Mouse (Mus musculus) midbrain, postnatal 0 days (tissue): ENCODE measurements around the gene Atg9b. TPM values are rescaled to one million over a fixed set of nuclear protein-coding genes. Genes with fewer than 3 reads are reported as not detected.

Experiments used
- ATAC-seq: fragments of 200-750 bp; cut with Nextera tagmentation; 2 replicates; pipeline ENCODE4 v1.8.0; 2017; ENCODE audit warnings: moderate number of reproducible peaks, mild to moderate bottlenecking, moderate TSS enrichment, moderate library complexity; ENCODE audit not compliant: low FRiP score
- DNase-seq: peaks from one replicate; pipeline ENCODE4 v3.0.0-alpha.2; 2015; ENCODE audit warnings: low spot score
- H3K27ac ChIP-seq: fragments of 300-500 bp; sonication (generic); 2 replicates; pipeline ENCODE4 v1.5.1; 2014; ENCODE audit warnings: low read depth, mild to moderate bottlenecking, low read length, mixed read lengths
- H3K27me3 ChIP-seq: fragments of 300-500 bp; sonication (generic); 2 replicates; pipeline ENCODE4 v1.6.1; 2014; ENCODE audit warnings: low read length, control low read depth, mixed read lengths; ENCODE audit not compliant: insufficient read depth
- H3K36me3 ChIP-seq: fragments of 300-500 bp; sonication (generic); 2 replicates; pipeline ENCODE4 v1.6.1; 2014; ENCODE audit warnings: low read length, control low read depth, mixed read lengths; ENCODE audit not compliant: insufficient read depth
- H3K4me1 ChIP-seq: fragments of 300-500 bp; sonication (generic); 2 replicates; pipeline ENCODE4 v1.6.1; 2014; ENCODE audit warnings: mild to moderate bottlenecking, control low read depth, antibody characterized with exemption, low read length, mixed read lengths; ENCODE audit not compliant: insufficient read depth
- H3K4me2 ChIP-seq: fragments of 300-500 bp; sonication (generic); 2 replicates; pipeline ENCODE4 v1.6.1; 2014; ENCODE audit warnings: low read depth, mild to moderate bottlenecking, low read length, mixed read lengths; ENCODE audit not compliant: poor library complexity, severe bottlenecking
- H3K4me3 ChIP-seq: fragments of 300-500 bp; sonication (generic); 2 replicates; pipeline ENCODE4 v1.5.1; 2014; ENCODE audit warnings: low read depth, mild to moderate bottlenecking, low read length, moderate library complexity
- H3K9ac ChIP-seq: fragments of 300-500 bp; sonication (generic); replicated peaks from 2 replicates; pipeline ENCODE4 v1.6.1; 2014; ENCODE audit warnings: mild to moderate bottlenecking, low read length, moderate library complexity, mixed read lengths; ENCODE audit not compliant: poor library complexity, severe bottlenecking
- H3K9me3 ChIP-seq: fragments of 300-500 bp; sonication (generic); 2 replicates; pipeline ENCODE4 v1.6.1; 2016; ENCODE audit warnings: low read length, control low read depth
- CTCF ChIP-seq: IDR thresholded peaks from 2 replicates; pipeline ENCODE4 v1.5.1; 2016; ENCODE audit warnings: antibody characterized with exemption, mild to moderate bottlenecking
- WGBS: fragments of 180-500 bp; shearing (Covaris S2); extraction: QIAGEN DNeasy Blood & Tissue Kit; methylation state at CpG from one replicate; pipeline ENCODE4 v1.1.7; 2014; 5-methylcytosine and 5-hydroxymethylcytosine counted together
- polyA plus RNA-seq: library from polyadenylated mRNA; unstranded; fragments of >200 nt; fragmentation: Nextera tagmentation; extraction: Ambion mirVana; gene quantifications from 2 replicates; pipeline ENCODE4 v1.2.1, GENCODE M21; 2015
- total RNA-seq: library from RNA; depleted of rRNA; stranded (reverse); fragments of >200 nt; gene quantifications from 2 replicates; pipeline ENCODE4 v1.2.3, GENCODE M21; 2014

The Atg9b gene
- total and polyA plus RNA-seq, 2 experiments from 2014 or later = 5.3 to 6.7 TPM

GRCm38 (mm10) chr5:24348546-24348945 is 43.4 kb downstream of the Atg9b start:
- Histone ChIP-seq H3K4me3 (peak overlapping the region; percentile 53), H3K9ac (peak overlapping the region; percentile 73), H3K9me3 (no peaks in the 10 kb centered on the region), H3K36me3 (peaks cover 4% of the 10 kb centered on the region; the same call in 1 of the 2 replicates), H3K27ac (peak overlapping the region; percentile 55; the same call in 1 of the 2 replicates), H3K4me2 (peak overlapping the region; percentile 99), H3K4me1 (peaks cover 40% of the 10 kb centered on the region), H3K27me3 (no peaks in the 10 kb centered on the region)
- TF ChIP-seq CTCF = no peak
- ATAC-seq (no peak), DNase-seq (peak; percentile 34)
- 0% methylated on average over 21 of the region's 30 CpGs for WGBS

DNA sequence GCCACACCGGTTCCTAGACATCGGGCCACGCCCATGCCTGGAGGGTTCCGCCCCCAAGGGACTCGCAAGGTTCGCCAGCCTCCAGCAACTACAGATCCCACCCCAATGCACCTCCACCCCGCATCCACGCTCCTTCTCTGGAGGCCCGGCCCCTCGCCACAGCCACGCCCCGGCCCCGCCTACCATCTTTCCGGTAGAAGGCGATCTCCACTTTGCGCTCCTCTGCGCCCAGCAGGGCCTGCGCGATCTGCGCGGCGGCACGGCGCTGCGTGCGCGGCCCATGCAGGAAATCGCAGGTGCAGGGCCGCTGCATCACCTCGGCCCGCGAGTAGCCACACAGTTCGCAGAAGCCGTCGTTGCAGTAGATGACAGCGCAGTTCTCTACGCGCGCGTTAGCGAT is 43.8 kb downstream of the Atg9b start:
- Histone ChIP-seq H3K4me2 (peak overlapping the region; percentile 99), H3K9me3 (no peaks in the 10 kb centered on the region), H3K27ac (peak overlapping the region; percentile 55; the same call in 1 of the 2 replicates), H3K36me3 (peaks cover 4% of the 10 kb centered on the region; the same call in 1 of the 2 replicates), H3K27me3 (no peaks in the 10 kb centered on the region), H3K9ac (peak overlapping the region; percentile 73), H3K4me3 (peak overlapping the region; percentile 53), H3K4me1 (peaks cover 41% of the 10 kb centered on the region)
- peak; percentile 50 for DNase-seq
- 1% methylated on average over 32 of the region's 41 CpGs for WGBS
- peak; percentile 4; the same call in 1 of the 2 replicates for TF ChIP-seq CTCF
- peak; percentile 12; the same call in 1 of the 2 replicates for ATAC-seq

DNA sequence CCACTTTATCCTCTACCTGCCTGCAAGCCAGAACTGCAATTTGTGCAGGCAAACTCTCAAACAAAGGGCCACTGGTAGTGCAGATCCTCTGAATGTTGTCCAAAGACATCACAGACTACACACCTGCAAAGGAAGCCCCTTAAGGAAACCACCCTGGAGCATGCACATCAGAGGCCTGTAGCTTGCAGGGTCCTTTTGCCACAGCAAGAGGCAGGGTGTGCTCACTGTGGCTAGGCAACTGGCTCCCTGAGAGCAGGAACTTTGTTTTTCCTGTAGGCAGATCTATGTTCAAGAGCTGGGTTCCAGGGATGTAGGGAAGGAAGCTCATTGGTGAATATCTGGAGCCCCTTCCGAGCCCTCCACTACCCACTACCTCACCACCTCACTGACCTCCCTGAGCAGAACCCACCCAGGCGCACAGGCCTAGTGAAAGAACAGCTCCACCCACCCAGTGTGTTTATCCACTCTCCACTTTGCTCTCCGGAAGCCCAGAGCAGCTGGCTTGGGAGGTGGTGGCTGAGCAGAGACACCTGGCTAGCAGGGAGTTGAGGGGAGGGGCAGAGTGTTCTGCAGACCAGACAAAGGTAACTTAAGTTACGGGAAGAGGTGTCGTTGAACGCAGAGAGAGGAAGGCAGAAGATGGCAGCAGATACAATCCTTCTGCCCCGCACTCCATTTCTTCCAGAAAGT is 44.6 kb downstream of the Atg9b start:
- TF ChIP-seq CTCF = no peak
- Histone ChIP-seq H3K4me2 (peak overlapping the region; percentile 99), H3K4me1 (peaks cover 35% of the 10 kb centered on the region), H3K4me3 (peak overlapping the region; percentile 53), H3K27ac (no peak overlapping the region), H3K36me3 (peaks cover 4% of the 10 kb centered on the region; the same call in 1 of the 2 replicates), H3K9me3 (no peaks in the 10 kb centered on the region), H3K9ac (peak overlapping the region; percentile 73; the same call in 1 of the 2 replicates), H3K27me3 (no peaks in the 10 kb centered on the region)
- no peak for DNase-seq
- no peak for ATAC-seq
- whole genome bisulfite sequencing = 66% methylated on average over 7 of the region's 7 CpGs

DNA sequence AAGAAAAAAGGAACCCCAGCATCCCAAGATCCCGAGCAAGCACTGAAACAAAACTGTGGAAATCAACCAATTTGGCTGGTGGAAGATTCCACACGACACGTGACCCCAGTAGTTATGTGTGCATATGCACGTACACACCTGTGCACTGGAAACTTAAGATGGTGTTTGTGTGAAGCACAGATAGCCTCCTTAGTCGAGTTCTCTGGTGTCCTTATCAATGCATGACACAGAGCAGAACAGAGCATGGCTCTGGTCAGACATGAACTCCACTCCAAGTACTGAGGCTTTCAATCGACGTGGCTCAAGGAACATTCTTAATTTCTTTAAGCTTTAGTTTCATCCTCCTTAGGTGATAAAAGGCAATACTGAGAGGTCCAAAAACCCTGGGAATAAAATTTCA is 45.6 kb downstream of the Atg9b start:
- H3K27me3 ChIP-seq = no peaks in the 10 kb centered on the region
- H3K4me2 ChIP-seq = no peak overlapping the region
- H3K4me3 ChIP-seq = no peak overlapping the region
- no peak overlapping the region for H3K9ac ChIP-seq
- no peaks in the 10 kb centered on the region for H3K9me3 ChIP-seq
- WGBS = 91% methylated on average over 7 of the region's 7 CpGs
- no peak overlapping the region for H3K27ac ChIP-seq
- no peak for TF ChIP-seq CTCF
- H3K36me3 ChIP-seq = peaks cover 4% of the 10 kb centered on the region; the same call in 1 of the 2 replicates
- peaks cover 32% of the 10 kb centered on the region for H3K4me1 ChIP-seq
- ATAC-seq (no peak), DNase-seq (no peak)

DNA sequence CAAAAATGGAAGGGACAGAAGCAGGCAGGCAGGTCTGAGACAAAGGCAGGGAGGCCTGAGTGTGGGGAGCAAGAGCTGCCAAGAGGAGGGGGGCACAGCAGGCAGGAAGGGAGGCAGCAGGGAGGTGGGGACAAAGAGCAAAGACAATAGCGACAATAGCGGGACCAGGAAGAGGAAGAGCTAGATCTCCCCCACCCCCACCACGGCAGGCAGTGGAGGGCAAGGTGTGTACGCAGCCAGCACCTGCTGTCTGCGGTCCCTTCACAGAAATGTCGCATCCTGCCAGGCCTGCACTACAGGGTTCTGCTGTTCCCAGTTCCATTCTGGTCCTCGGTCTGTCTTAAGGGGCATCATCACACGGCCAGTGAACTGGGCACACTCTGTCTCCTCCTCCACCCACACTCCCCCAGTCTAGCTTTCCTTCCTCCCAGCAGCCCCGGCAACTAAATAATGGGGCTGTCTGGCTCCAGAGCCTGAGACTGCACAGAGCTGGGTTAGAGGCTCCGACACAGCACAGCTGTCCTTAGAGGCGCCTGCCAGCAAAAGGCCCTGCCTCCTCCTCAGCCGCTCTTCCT is 47.4 kb downstream of the Atg9b start:
- H3K4me1 ChIP-seq = peaks cover 25% of the 10 kb centered on the region
- peak; percentile 29 for ATAC-seq
- peak; percentile 53 for DNase-seq

GRCm38 (mm10) chr5:24343977-24344436 is 47.9 kb downstream of the Atg9b start:
- ATAC-seq (peak; percentile 57), DNase-seq (peak; percentile 74)
- Histone ChIP-seq H3K27me3 (no peaks in the 10 kb centered on the region), H3K36me3 (peaks cover 11% of the 10 kb centered on the region; the same call in 1 of the 2 replicates), H3K27ac (peak overlapping the region; percentile 73), H3K4me1 (peaks cover 20% of the 10 kb centered on the region), H3K9ac (peak overlapping the region; percentile 48), H3K4me2 (no peak overlapping the region), H3K4me3 (no peak overlapping the region), H3K9me3 (no peaks in the 10 kb centered on the region)
- TF ChIP-seq CTCF = no peak
- WGBS = 10% methylated on average over 2 of the region's 2 CpGs

More for the DNA sequence above, 47.4 kb downstream of the Atg9b start:
- 6% methylated on average over 12 of the region's 12 CpGs for WGBS
- peak overlapping the region; percentile 48 for H3K9ac ChIP-seq
- H3K4me3 ChIP-seq = no peak overlapping the region
- H3K9me3 ChIP-seq = no peaks in the 10 kb centered on the region
- peaks cover 8% of the 10 kb centered on the region; the same call in 1 of the 2 replicates for H3K36me3 ChIP-seq
- H3K4me2 ChIP-seq = peak overlapping the region; percentile 5
- H3K27ac ChIP-seq = peak overlapping the region; percentile 73
- no peak for TF ChIP-seq CTCF
- no peaks in the 10 kb centered on the region for H3K27me3 ChIP-seq
